Mouse (Mus musculus) C2C12 (cell line): ENCODE measurements around the gene Map2.

Experiments
- CTCF ChIP-seq: IDR thresholded peaks from one replicate; pipeline ENCODE4 v1.5.1; 2011; ENCODE audit not compliant: control insufficient read depth, insufficient read depth, insufficient read length
- MYOD1 ChIP-seq: IDR thresholded peaks from one replicate; pipeline ENCODE4 v1.6.1; 2011; ENCODE audit warnings: low read depth; ENCODE audit not compliant: control insufficient read depth, insufficient read length
- USF1 ChIP-seq: IDR thresholded peaks from one replicate; pipeline ENCODE4 v1.6.1; 2011; ENCODE audit warnings: low read depth, mild to moderate bottlenecking, control low read depth, moderate library complexity

- TF ChIP-seq CTCF = no peak
- TF ChIP-seq USF1 = no peak
- no peak for TF ChIP-seq MYOD1
Observed at GRCm38 (mm10) chr1:66321631-66322142, 146.6 kb downstream of the Map2 start.
